Comparison of ENCODE assay signal across 21 mouse cellular contexts in the genomic region with DNA sequence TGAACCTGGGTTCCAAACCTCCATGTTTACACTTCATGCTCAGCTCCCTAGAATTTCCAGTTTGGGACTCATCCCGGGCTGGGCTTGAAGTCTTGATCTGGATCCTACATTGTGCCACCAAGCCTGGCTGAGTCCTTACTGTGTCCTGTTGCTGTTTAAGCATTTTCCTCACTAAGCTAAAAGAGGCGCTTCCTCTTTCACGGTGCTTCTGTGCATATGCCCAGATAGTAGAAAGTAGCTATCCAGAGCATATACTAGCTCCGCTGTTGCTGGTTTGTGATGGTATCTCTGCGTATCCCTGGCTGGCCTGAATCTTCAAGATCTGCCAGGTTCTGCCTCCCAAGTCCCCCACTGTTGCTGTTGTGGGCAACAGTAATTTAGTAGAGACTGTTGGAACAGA. TPM values are rescaled to one million over a fixed set of nuclear protein-coding genes. Genes with fewer than 3 reads are reported as not detected.
DNase-seq lines count a peak whose midpoint lies in the region; ATAC-seq and TF ChIP-seq lines count a peak whose summit lies in the region.
"Had no signal": no experiment of that assay in that cellular context is flagged by ENCODE, and none has a peak within 500 bp of the region (broad histone marks: within the 10 kb centered on the region; RNA-seq: fewer than 3 reads in every experiment).

No protein-coding gene starts in this region.

- DNase-seq in kidney, postnatal 10 days = no peak
- peak; percentile 76 for DNase-seq in MEL (ENCODE audit: low read depth, low spot score)
- peak; percentile 34 for DNase-seq in brain, adult 2 months (ENCODE audit: low read depth, low spot score)
- no peak for DNase-seq in spleen, postnatal 14 days (ENCODE audit: low spot score in 2 of 2)
- DNase-seq in cerebellum, postnatal 10 days = no peak
- DNase-seq: adrenal gland, postnatal 36 days; cerebellum, postnatal 25 days; left cerebral cortex, postnatal 4 days; spleen, adult 18-20 months; thymus, postnatal 14 days had no signal

- no peak for TF ChIP-seq RAD21 in MEL (IDR thresholded peaks at IDR 0.05; ENCODE audit: low read depth, low read length)

- no peak overlapping the region for H3K4me2 ChIP-seq in kidney, embryonic 15.5 days
- H3K4me2 ChIP-seq in liver, embryonic 16.5 days (ENCODE audit: low read depth, low read length) = no peak overlapping the region
- H3K4me2 ChIP-seq: embryonic facial prominence, embryonic 12.5 days; heart, embryonic 13.5 days; lung, embryonic 14.5 days; midbrain, embryonic 13.5 days had no signal

- TF ChIP-seq CTCF in MEL (IDR thresholded peaks at IDR 0.05 in 2 of 3, conservative IDR thresholded peaks at IDR 0.05 in 1 of 3; ENCODE audit: control insufficient read depth in 1 of 3, insufficient read depth in 1 of 3, low read depth in 2 of 3, low read length in 3 of 3, poor library complexity in 1 of 3, severe bottlenecking in 1 of 3) = no peak

- H3K36me3 ChIP-seq in kidney, embryonic 15.5 days = peaks cover 55% of the 10 kb centered on the region
- peaks cover 6 to 13% of the 10 kb centered on the region in 2 experiments for H3K36me3 ChIP-seq in MEL (ENCODE audit: control insufficient read depth in 1 of 2, insufficient read depth in 2 of 2, low read length in 2 of 2)
- peaks cover 38% of the 10 kb centered on the region for H3K36me3 ChIP-seq in liver, embryonic 16.5 days (ENCODE audit: control insufficient read depth, insufficient read depth)

- WGBS in kidney, embryonic 15.5 days = 89% methylated on average over 5 of the region's 5 CpGs
- 58% methylated on average over 5 of the region's 5 CpGs for WGBS in liver, embryonic 16.5 days (ENCODE audit: insufficient replicate concordance)

- 0 out of 2 replicates have a peak, but pooled peaks cover 4% of the 10 kb centered on the region for H3K4me1 ChIP-seq in kidney, embryonic 15.5 days
- peaks cover 2 to 14% of the 10 kb centered on the region in 2 experiments; a peak in 3 of 4 replicates for H3K4me1 ChIP-seq in MEL (ENCODE audit: control insufficient read depth in 1 of 2, insufficient read depth in 2 of 2, low read length in 2 of 2)
- H3K4me1 ChIP-seq in liver, embryonic 16.5 days (ENCODE audit: control insufficient read depth, low read depth, low read length) = peaks cover 19% of the 10 kb centered on the region
- H3K4me1 ChIP-seq: embryonic facial prominence, embryonic 12.5 days had no signal

- H3K9ac ChIP-seq in kidney, embryonic 15.5 days = no peak overlapping the region
- peak overlapping the region; percentile 47 for H3K9ac ChIP-seq in MEL (ENCODE audit: control insufficient read depth, low read depth, low read length, poor library complexity, severe bottlenecking)
- H3K9ac ChIP-seq in liver, embryonic 16.5 days (ENCODE audit: low read depth, low read length) = no peak overlapping the region
- H3K9ac ChIP-seq: embryonic facial prominence, embryonic 12.5 days; heart, embryonic 13.5 days; lung, embryonic 14.5 days; midbrain, embryonic 13.5 days had no signal

- ATAC-seq in kidney, embryonic 15.5 days (replicated peaks; ENCODE audit: low FRiP score) = no peak
- ATAC-seq in liver, embryonic 16.5 days (ENCODE audit: low read depth) = no peak
- ATAC-seq: CD4-positive, CD25-positive, alpha-beta regulatory T cell, adult 4 months; midbrain, embryonic 13.5 days had no signal

- no peak for TF ChIP-seq POLR2A in MEL (IDR thresholded peaks at IDR 0.05; ENCODE audit: control insufficient read depth in 1 of 2, insufficient read depth in 1 of 2, low read depth in 1 of 2, low read length in 2 of 2, poor library complexity in 1 of 2)

- H3K79me2 ChIP-seq in MEL (ENCODE audit: control insufficient read depth, insufficient read depth, low read length, poor library complexity) = no peaks in the 10 kb centered on the region

- H3K9me3 ChIP-seq in kidney, embryonic 15.5 days (replicated peaks) = no peaks in the 10 kb centered on the region
- H3K9me3 ChIP-seq in MEL (replicated peaks; ENCODE audit: insufficient read depth, low read length) = no peaks in the 10 kb centered on the region
- H3K9me3 ChIP-seq in liver, embryonic 16.5 days (replicated peaks; ENCODE audit: control insufficient read depth, low read length) = no peaks in the 10 kb centered on the region
- H3K9me3 ChIP-seq: embryonic facial prominence, embryonic 12.5 days; heart, embryonic 13.5 days; midbrain, embryonic 13.5 days had no signal

- H3K27ac ChIP-seq in kidney, embryonic 15.5 days = peak overlapping the region; percentile 46
- H3K27ac ChIP-seq in MEL (ENCODE audit: control insufficient read depth, low read depth, low read length) = peak overlapping the region; percentile 87
- H3K27ac ChIP-seq in liver, embryonic 16.5 days (ENCODE audit: low read length) = peak overlapping the region; percentile 10; the same call in 1 of the 2 replicates
- H3K27ac ChIP-seq: embryonic facial prominence, embryonic 12.5 days; heart, embryonic 13.5 days; midbrain, embryonic 13.5 days had no signal

- no peaks in the 10 kb centered on the region for H3K27me3 ChIP-seq in kidney, embryonic 15.5 days
- H3K27me3 ChIP-seq in MEL (ENCODE audit: control insufficient read depth in 1 of 2, insufficient read depth in 2 of 2, low read length in 2 of 2) = no peaks in the 10 kb centered on the region
- H3K27me3 ChIP-seq in liver, embryonic 16.5 days (ENCODE audit: control insufficient read depth, insufficient read depth, low read depth, low read length) = no peaks in the 10 kb centered on the region
- H3K27me3 ChIP-seq: embryonic facial prominence, embryonic 12.5 days; heart, embryonic 13.5 days; midbrain, embryonic 13.5 days had no signal

- TF ChIP-seq EP300 in MEL (IDR thresholded peaks at IDR 0.05; ENCODE audit: low read depth in 1 of 2, low read length in 2 of 2) = peak; percentile 14 to 50; a peak in 1 of 4 replicates

- no peak overlapping the region for H3K4me3 ChIP-seq in kidney, embryonic 15.5 days (replicated peaks)
- peak overlapping the region; percentile 6 to 15 for H3K4me3 ChIP-seq in MEL (ENCODE audit: control insufficient read depth in 1 of 2, insufficient read depth in 1 of 2, low read depth in 2 of 2, low read length in 2 of 2)
- H3K4me3 ChIP-seq in liver, embryonic 16.5 days (ENCODE audit: low read depth, low read length) = no peak overlapping the region
- H3K4me3 ChIP-seq: embryonic facial prominence, embryonic 12.5 days; heart, embryonic 13.5 days; midbrain, embryonic 13.5 days had no signal

TF ChIP-seq in MEL, 35 proteins besides CTCF, POLR2A, EP300 and RAD21:
- no peak for TF ChIP-seq BHLHE40 (IDR thresholded peaks at IDR 0.05; ENCODE audit: borderline replicate concordance, low read depth, low read length)
- no peak for TF ChIP-seq KAT2A (conservative IDR thresholded peaks at IDR 0.05; ENCODE audit: low read depth, low read length)
- no peak for TF ChIP-seq ELF1 (IDR thresholded peaks at IDR 0.05; ENCODE audit: low read depth, low read length)
- no peak for TF ChIP-seq MAZ (IDR thresholded peaks at IDR 0.05; ENCODE audit: low read depth, low read length)
- TF ChIP-seq SIN3A (IDR thresholded peaks at IDR 0.05; ENCODE audit: low read length) = no peak
- TF ChIP-seq CHD1 (IDR thresholded peaks at IDR 0.05; ENCODE audit: low read depth, low read length) = no peak
- TF ChIP-seq JUND (IDR thresholded peaks at IDR 0.05; ENCODE audit: low read depth, low read length) = no peak
- peak; percentile 53 for TF ChIP-seq GATA1 (IDR thresholded peaks at IDR 0.05; ENCODE audit: low read depth, low read length)
- TF ChIP-seq ETS1 (IDR thresholded peaks at IDR 0.05; ENCODE audit: low read depth, low read length) = 0 out of 2 replicates have a peak, but pooled peaks have one; percentile 41
- no peak for TF ChIP-seq SMC3 (IDR thresholded peaks at IDR 0.05; ENCODE audit: low read depth, low read length)

RNA-seq across cellular contexts. Expression of a gene that starts 10.4 kb away (rescaled TPM):
- 0.45 and 0.62 TPM in 2 replicates for polyA plus RNA-seq in kidney, embryonic 15.5 days (2015; fragmentation: Nextera tagmentation; extraction: Ambion mirVana)
- 0.07 and 0.08 TPM in 2 replicates for total RNA-seq in MEL (2012; rRNA removed)
- polyA plus RNA-seq in MEL (2012; ENCODE audit: insufficient read depth in 1 of 2, insufficient read length in 2 of 2, low read depth in 1 of 2, low replicate concordance in 2 of 2, missing spikeins in 1 of 2) = under 1 TPM in 1 of 2 experiments, not detected in 1; 0.22 TPM
- polyA plus RNA-seq in liver, embryonic 16.5 days (2015; fragmentation: Nextera tagmentation; extraction: Ambion mirVana) = 0.40 and 0.58 TPM in 2 replicates

RNA-seq across cellular contexts. Expression of a gene that starts 10.7 kb away (rescaled TPM):
- 130 and 142 TPM in 2 replicates for polyA plus RNA-seq in kidney, embryonic 15.5 days (2015; fragmentation: Nextera tagmentation; extraction: Ambion mirVana)
- total RNA-seq in MEL (2012; rRNA removed) = 46.1 and 47.2 TPM in 2 replicates
- 10 to 100 TPM in 1 of 2 experiments, not detected in 1; 81.1 TPM for polyA plus RNA-seq in MEL (2012; ENCODE audit: insufficient read depth in 1 of 2, insufficient read length in 2 of 2, low read depth in 1 of 2, low replicate concordance in 2 of 2, missing spikeins in 1 of 2)
- 143 and 144 TPM in 2 replicates for polyA plus RNA-seq in liver, embryonic 16.5 days (2015; fragmentation: Nextera tagmentation; extraction: Ambion mirVana)

RNA-seq across cellular contexts. Expression of a gene that starts 18.9 kb away (rescaled TPM):
- not detected in 2 replicates for polyA plus RNA-seq in kidney, embryonic 15.5 days (2015; fragmentation: Nextera tagmentation; extraction: Ambion mirVana)
- total RNA-seq in MEL (2012; rRNA removed) = not detected in 2 replicates
- polyA plus RNA-seq in MEL (2012; ENCODE audit: insufficient read depth in 1 of 2, insufficient read length in 2 of 2, low read depth in 1 of 2, low replicate concordance in 2 of 2, missing spikeins in 1 of 2) = not detected
- 0.06 TPM in 1 of 2 replicates, not detected in the other for polyA plus RNA-seq in liver, embryonic 16.5 days (2015; fragmentation: Nextera tagmentation; extraction: Ambion mirVana)
- total RNA-seq: adrenal gland, postnatal 36 days; gastrocnemius, postnatal 4 days; layer of hippocampus, postnatal 25 days; left cerebral cortex, postnatal 4 days had no signal
- polyA plus RNA-seq: embryonic facial prominence, embryonic 12.5 days; heart, embryonic 13.5 days; hindbrain, embryonic 11.5 days; lung, embryonic 14.5 days; midbrain, embryonic 13.5 days; stomach, embryonic 16.5 days had no signal

RNA-seq across cellular contexts. Expression of a gene that starts 36.3 kb away (rescaled TPM):
- polyA plus RNA-seq in kidney, embryonic 15.5 days (2015; fragmentation: Nextera tagmentation; extraction: Ambion mirVana) = 0.37 and 0.47 TPM in 2 replicates
- total RNA-seq in MEL (2012; rRNA removed) = 0.10 TPM in 1 of 2 replicates, not detected in the other
- polyA plus RNA-seq in MEL (2012; ENCODE audit: insufficient read depth in 1 of 2, insufficient read length in 2 of 2, low read depth in 1 of 2, low replicate concordance in 2 of 2, missing spikeins in 1 of 2) = under 1 TPM in 1 of 2 experiments, not detected in 1; 0.50 TPM
- polyA plus RNA-seq in liver, embryonic 16.5 days (2015; fragmentation: Nextera tagmentation; extraction: Ambion mirVana) = 0.08 and 0.09 TPM in 2 replicates
- total RNA-seq: adrenal gland, postnatal 36 days; gastrocnemius, postnatal 4 days; layer of hippocampus, postnatal 25 days; left cerebral cortex, postnatal 4 days had no signal

Comparison
In these comparisons a context has a peak if more than half of its experiments do, and no peak if none do; other contexts are left out.
1. H3K27ac ChIP-seq: peak in every context shown above with its lines; median percentile 87 in MEL; 46 in kidney, embryonic 15.5 days; 10 in liver, embryonic 16.5 days.
2. H3K4me3 ChIP-seq: peak in MEL (2 of 2); none in kidney, embryonic 15.5 days (single experiment) and liver, embryonic 16.5 days (single experiment).
3. DNase-seq: peak in MEL (single experiment) and brain, adult 2 months (single experiment); none in kidney, postnatal 10 days (single experiment), spleen, postnatal 14 days (0 of 2) and cerebellum, postnatal 10 days (0 of 2).